12 mouse cellular contexts compared by ENCODE assay signal in the genomic region with DNA sequence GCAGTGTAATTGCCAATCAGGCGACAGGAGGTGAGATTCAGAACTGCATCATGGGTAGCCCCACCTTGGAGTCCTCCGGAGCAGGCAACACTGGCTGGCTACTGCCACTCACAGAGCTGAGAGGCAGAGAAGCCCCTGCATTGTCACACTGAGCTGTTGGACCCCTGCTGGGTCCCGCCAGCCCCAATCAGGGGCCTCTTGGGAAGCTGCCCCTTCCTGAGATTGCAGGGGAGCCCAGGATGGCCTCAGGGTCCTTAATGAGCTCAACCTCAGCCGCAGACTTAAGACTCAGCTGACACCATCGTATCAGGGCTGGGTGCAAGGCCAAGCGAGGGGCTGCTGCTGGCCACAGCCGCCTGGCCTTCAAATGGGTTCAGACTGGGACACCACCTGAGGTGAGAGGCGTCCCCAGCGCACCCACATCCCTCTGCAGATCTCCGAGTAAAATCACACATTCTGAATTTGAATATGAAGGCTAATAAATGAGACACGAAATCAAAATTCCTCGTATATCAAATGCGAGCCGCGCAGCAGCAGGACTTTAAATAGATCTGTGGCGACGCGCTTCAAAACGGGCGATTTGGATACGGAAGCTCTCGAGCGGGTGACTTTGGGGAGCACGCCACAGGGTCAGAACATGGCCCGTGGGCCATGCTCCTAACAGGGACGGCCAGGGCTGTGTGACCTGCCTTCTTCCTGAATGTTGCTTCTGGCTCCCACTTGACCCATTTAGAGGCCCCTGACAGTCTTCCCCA. TPM values are rescaled to one million over a fixed set of nuclear protein-coding genes. Genes with fewer than 3 reads are reported as not detected.
DNase-seq lines count a peak whose midpoint lies in the region; ATAC-seq and TF ChIP-seq lines count a peak whose summit lies in the region.
"Had no signal": no experiment of that assay in that cellular context is flagged by ENCODE, and none has a peak within 500 bp of the region (broad histone marks: within the 10 kb centered on the region; RNA-seq: fewer than 3 reads in every experiment).

No protein-coding gene starts in this region.

- H3K27me3 ChIP-seq in heart, embryonic 10.5 days (ENCODE audit: insufficient read depth, poor library complexity, severe bottlenecking), result peaks cover 52% of the 10 kb centered on the region
- H3K27me3 ChIP-seq in hindbrain, embryonic 12.5 days, result peaks cover 43% of the 10 kb centered on the region
- H3K27me3 ChIP-seq in midbrain, embryonic 15.5 days (replicated peaks), result peaks cover 4% of the 10 kb centered on the region; the same call in 1 of the 2 replicates

- no peaks in the 10 kb centered on the region for H3K36me3 ChIP-seq in heart, embryonic 10.5 days
- no peaks in the 10 kb centered on the region for H3K36me3 ChIP-seq in hindbrain, embryonic 12.5 days
- H3K36me3 ChIP-seq in midbrain, embryonic 15.5 days (replicated peaks), result no peaks in the 10 kb centered on the region

- ATAC-seq in hindbrain, embryonic 12.5 days (ENCODE audit: low FRiP score), result peak; percentile 76
- ATAC-seq in midbrain, embryonic 15.5 days (replicated peaks), result peak; percentile 70
- ATAC-seq in megakaryocyte, adult 5-6 weeks (ENCODE audit: poor library complexity, severe bottlenecking), result no peak

- H3K4me1 ChIP-seq in heart, embryonic 10.5 days, result peaks cover 8% of the 10 kb centered on the region
- peaks cover 12% of the 10 kb centered on the region for H3K4me1 ChIP-seq in hindbrain, embryonic 12.5 days
- H3K4me1 ChIP-seq in midbrain, embryonic 15.5 days, result peaks cover 10% of the 10 kb centered on the region
- H3K4me1 ChIP-seq in lung, adult 2 months (ENCODE audit: control insufficient read depth, insufficient read depth, low read length), result no peaks in the 10 kb centered on the region
- H3K4me1 ChIP-seq: megakaryocyte, embryonic 14.5 days had no signal

- H3K27ac ChIP-seq in heart, embryonic 10.5 days, result no peak overlapping the region
- H3K27ac ChIP-seq in hindbrain, embryonic 12.5 days, result no peak overlapping the region
- no peak overlapping the region for H3K27ac ChIP-seq in midbrain, embryonic 15.5 days

- H3K9me3 ChIP-seq in heart, embryonic 10.5 days, result no peaks in the 10 kb centered on the region
- no peaks in the 10 kb centered on the region for H3K9me3 ChIP-seq in hindbrain, embryonic 12.5 days (replicated peaks)
- no peaks in the 10 kb centered on the region for H3K9me3 ChIP-seq in midbrain, embryonic 15.5 days

- H3K4me3 ChIP-seq in heart, embryonic 10.5 days, result peak overlapping the region; percentile 39
- H3K4me3 ChIP-seq in hindbrain, embryonic 12.5 days, result peak overlapping the region; percentile 8
- peak overlapping the region; percentile 2 for H3K4me3 ChIP-seq in midbrain, embryonic 15.5 days
- H3K4me3 ChIP-seq in lung, adult 2 months (replicated peaks; ENCODE audit: extremely low read depth, low read depth, low read length), result no peak overlapping the region
- H3K4me3 ChIP-seq: megakaryocyte, embryonic 14.5 days had no signal

- TF ChIP-seq CTCF in lung, adult 2 months (IDR thresholded peaks at IDR 0.05; ENCODE audit: insufficient read depth, low read length), result no peak

- DNase-seq in heart, embryonic 10.5 days (ENCODE audit: low spot score), result no peak
- no peak for DNase-seq in heart, adult 18-20 months
- DNase-seq in embryo, embryonic 11 days, result peak; percentile 35
- no peak for DNase-seq in liver
- no peak for DNase-seq in lung, adult 2 months

- 1% methylated on average over 26 of the region's 26 CpGs for WGBS in heart, embryonic 10.5 days
- WGBS in hindbrain, embryonic 12.5 days, result 2% methylated on average over 26 of the region's 26 CpGs
- WGBS in midbrain, embryonic 15.5 days, result 5% methylated on average over 26 of the region's 26 CpGs
- 3% methylated on average over 26 of the region's 26 CpGs for WGBS in lung, adult 2 months

- no peak for TF ChIP-seq POLR2A in lung, adult 2 months (IDR thresholded peaks at IDR 0.05; ENCODE audit: borderline replicate concordance, extremely low read depth, low read depth, low read length)

- peak overlapping the region; percentile 32; the same call in 1 of the 2 replicates for H3K9ac ChIP-seq in hindbrain, embryonic 12.5 days
- no peak overlapping the region for H3K9ac ChIP-seq in midbrain, embryonic 15.5 days

- peak overlapping the region; percentile 46 for H3K4me2 ChIP-seq in hindbrain, embryonic 12.5 days (replicated peaks)
- H3K4me2 ChIP-seq in midbrain, embryonic 15.5 days, result peak overlapping the region; percentile 45
- H3K4me2 ChIP-seq: liver, embryonic 11.5 days had no signal

RNA-seq across cellular contexts. Expression of gene Sox1, which starts 51.0 kb away (rescaled TPM):
- polyA plus RNA-seq in heart, embryonic 10.5 days (2016; fragmentation: Nextera tagmentation; extraction: Ambion mirVana), result not detected in 2 replicates
- not detected for total RNA-seq in heart, adult 18-20 months (2021)
- 2.9 and 3.5 TPM in 2 replicates for polyA plus RNA-seq in hindbrain, embryonic 12.5 days (2016; fragmentation: Nextera tagmentation; extraction: Ambion mirVana)
- polyA plus RNA-seq in midbrain, embryonic 15.5 days (2015; fragmentation: Nextera tagmentation; extraction: Ambion mirVana), result 2.2 and 2.4 TPM in 2 replicates
- not detected in 2 replicates for total RNA-seq in megakaryocyte, adult 5-6 weeks (2015)
- total RNA-seq in megakaryocyte, adult 5-6 weeks (2017), result not detected in 2 replicates
- not detected in 2 replicates for polyA plus RNA-seq in lung, adult 2 months (2012; rRNA removed)
- total RNA-seq: gastrocnemius, postnatal 4 days had no signal
- polyA plus RNA-seq: liver, embryonic 11.5 days; stomach, embryonic 16.5 days had no signal
